Mouse (Mus musculus): Measurements from ENCODE around the gene Mrps14. TPM values are rescaled to one million over a fixed set of nuclear protein-coding genes. Genes with fewer than 3 reads are reported as not detected.

Gene Mrps14
- polyA plus RNA-seq, 1 experiment from 2014 or later, result 256 TPM

GRCm38 (mm10) chr1:160251388-160252007 is 56.5 kb downstream of the Mrps14 start:
- H3K4me2 ChIP-seq, result no peak overlapping the region
- H3K4me3 ChIP-seq (replicated peaks), result no peak overlapping the region
- H3K27me3 ChIP-seq, result no peaks in the 10 kb centered on the region
- 74% methylated on average over 5 of the region's 5 CpGs for WGBS (ENCODE audit: insufficient replicate concordance)
- no peak for ATAC-seq (ENCODE audit: low read depth)
- H3K27ac ChIP-seq, result no peak overlapping the region
- no peak overlapping the region for H3K9ac ChIP-seq
- H3K9me3 ChIP-seq (replicated peaks), result no peaks in the 10 kb centered on the region
- no peaks in the 10 kb centered on the region for H3K4me1 ChIP-seq (replicated peaks)
- peaks cover 10% of the 10 kb centered on the region for H3K36me3 ChIP-seq
- no peak for DNase-seq

Other genes starting within 250 kb of the Mrps14 start
- gene 4930523C07Rik, start 150.8 kb upstream of the Mrps14 start, polyA plus RNA-seq (2015; fragmentation: Nextera tagmentation; extraction: Ambion mirVana), result 29.8 and 30.3 TPM in 2 replicates
- gene Tnn, start 41.6 kb upstream of the Mrps14 start, polyA plus RNA-seq (2015; fragmentation: Nextera tagmentation; extraction: Ambion mirVana), result 0.03 and 0.05 TPM in 2 replicates
- 239 and 304 TPM in 2 replicates for gene Cacybp, start 17.7 kb downstream of the Mrps14 start, polyA plus RNA-seq (2015; fragmentation: Nextera tagmentation; extraction: Ambion mirVana)